Mouse (Mus musculus) MEL (cell line): ENCODE data around the gene Brf1. TPM values are rescaled to one million over a fixed set of nuclear protein-coding genes. Genes with fewer than 3 reads are reported as not detected.

ENCODE experiments used
- DNase-seq: peaks from one replicate; pipeline ENCODE4 v3.0.0; 2011; ENCODE audit warnings: low read depth, low spot score
- H3K27ac ChIP-seq: 2 replicates; pipeline ENCODE4 v1.5.1; 2012; ENCODE audit warnings: low read depth, mild to moderate bottlenecking, control low read depth, low read length, moderate library complexity; ENCODE audit not compliant: control insufficient read depth
- H3K27me3 ChIP-seq, 2 experiments: fragments of 150-350 bp in 1 of 2; sonication (generic) in 1 of 2; 2 replicates each; pipeline ENCODE4 v1.6.1; 2012; ENCODE audit warnings: low read length in 2 of 2, mild to moderate bottlenecking in 2 of 2, improper control_type of control experiment in 1 of 2, moderate library complexity in 1 of 2; ENCODE audit not compliant: insufficient read depth in 2 of 2, control insufficient read depth in 1 of 2
- H3K36me3 ChIP-seq, 2 experiments: 2 replicates each; pipeline ENCODE4 v1.6.1; 2012 to 2014; ENCODE audit warnings: low read length in 2 of 2, improper control_type of control experiment in 1 of 2, inconsistent platforms in 1 of 2, mild to moderate bottlenecking in 1 of 2; ENCODE audit not compliant: insufficient read depth in 2 of 2, control insufficient read depth in 1 of 2
- H3K4me1 ChIP-seq, 2 experiments: fragments of 150-350 bp in 1 of 2; sonication (generic) in 1 of 2; 2 replicates each; pipeline ENCODE4 v1.6.1; 2012; ENCODE audit warnings: low read length in 2 of 2, improper control_type of control experiment in 1 of 2, mild to moderate bottlenecking in 1 of 2; ENCODE audit not compliant: insufficient read depth in 2 of 2, control insufficient read depth in 1 of 2
- H3K4me3 ChIP-seq, 2 experiments: fragments of 150-350 bp in 1 of 2; sonication (generic) in 1 of 2; 2 replicates each; pipeline ENCODE4 v1.5.1; 2012; ENCODE audit warnings: low read depth in 2 of 2, low read length in 2 of 2, mild to moderate bottlenecking in 2 of 2, moderate library complexity in 2 of 2, control low read depth in 1 of 2, improper control_type of control experiment in 1 of 2; ENCODE audit not compliant: control insufficient read depth in 1 of 2, insufficient read depth in 1 of 2
- H3K79me2 ChIP-seq: 2 replicates; pipeline ENCODE4 v1.6.1; 2012; ENCODE audit warnings: mild to moderate bottlenecking, low read length, moderate library complexity; ENCODE audit not compliant: control insufficient read depth, poor library complexity, insufficient read depth
- H3K9ac ChIP-seq: 2 replicates; pipeline ENCODE4 v1.6.1; 2012; ENCODE audit warnings: low read depth, mild to moderate bottlenecking, control low read depth, low read length, moderate library complexity; ENCODE audit not compliant: control insufficient read depth, poor library complexity, severe bottlenecking
- H3K9me3 ChIP-seq: fragments of 150-350 bp; sonication (generic); replicated peaks from 2 replicates; pipeline ENCODE4 v1.6.1; 2012; ENCODE audit warnings: mild to moderate bottlenecking, low read length, improper control_type of control experiment, moderate library complexity; ENCODE audit not compliant: insufficient read depth
- CHD1 ChIP-seq: IDR thresholded peaks from 2 replicates; pipeline ENCODE4 v1.6.1; 2012; ENCODE audit warnings: low read depth, mild to moderate bottlenecking, inconsistent platforms, low read length, improper control_type of control experiment
- CTCF ChIP-seq, 3 experiments: IDR thresholded peaks in 2 of 3; conservative IDR thresholded peaks in 1 of 3; 2 replicates each; pipeline ENCODE4 v1.5.1; 2011 to 2012; ENCODE audit warnings: low read length in 3 of 3, low read depth in 2 of 3, mild to moderate bottlenecking in 2 of 3, improper control_type of control experiment in 1 of 3, inconsistent platforms in 1 of 3, mixed read lengths in 1 of 3, moderate library complexity in 1 of 3; ENCODE audit not compliant: control insufficient read depth in 1 of 3, insufficient read depth in 1 of 3, poor library complexity in 1 of 3, severe bottlenecking in 1 of 3
- E2F4 ChIP-seq: IDR thresholded peaks from 2 replicates; pipeline ENCODE4 v1.6.1; 2011; ENCODE audit warnings: low read depth, low read length, improper control_type of control experiment, borderline replicate concordance
- ELF1 ChIP-seq: IDR thresholded peaks from 2 replicates; pipeline ENCODE4 v1.6.1; 2014; ENCODE audit warnings: low read depth, mild to moderate bottlenecking, inconsistent platforms, low read length, improper control_type of control experiment, moderate library complexity
- EP300 ChIP-seq, 2 experiments: IDR thresholded peaks; 2 replicates each; pipeline ENCODE4 v1.6.1; 2011; ENCODE audit warnings: improper control_type of control experiment in 2 of 2, low read length in 2 of 2, low read depth in 1 of 2, mild to moderate bottlenecking in 1 of 2
- JUND ChIP-seq: IDR thresholded peaks from 2 replicates; pipeline ENCODE4 v1.6.1; 2011; ENCODE audit warnings: low read depth, mild to moderate bottlenecking, improper control_type of control experiment, low read length
- KAT2A ChIP-seq: conservative IDR thresholded peaks from 2 replicates; pipeline ENCODE4 v1.6.1; 2012; ENCODE audit warnings: low read depth, low read length, improper control_type of control experiment, inconsistent platforms
- MAFK ChIP-seq: IDR thresholded peaks from 2 replicates; pipeline ENCODE4 v1.6.1; 2011; ENCODE audit warnings: low read depth, mild to moderate bottlenecking, low read length, improper control_type of control experiment, borderline replicate concordance
- MAX ChIP-seq: IDR thresholded peaks from 2 replicates; pipeline ENCODE4 v1.6.1; 2011; ENCODE audit warnings: low read length, improper control_type of control experiment
- MEF2A ChIP-seq: IDR thresholded peaks from 2 replicates; pipeline ENCODE4 v1.6.1; 2014; ENCODE audit warnings: low read depth, mild to moderate bottlenecking, inconsistent platforms, low read length, improper control_type of control experiment; ENCODE audit not compliant: poor library complexity, insufficient replicate concordance, severe bottlenecking; ENCODE audit errors: extremely low read depth
- MYB ChIP-seq: IDR thresholded peaks from 2 replicates; pipeline ENCODE4 v1.6.1; 2011; ENCODE audit warnings: mild to moderate bottlenecking, low read depth, low read length, improper control_type of control experiment
- MYC ChIP-seq: IDR thresholded peaks from 2 replicates; pipeline ENCODE4 v1.6.1; 2011; ENCODE audit warnings: low read depth, mild to moderate bottlenecking, low read length, improper control_type of control experiment, moderate library complexity
- POLR2AphosphoS2 ChIP-seq: IDR thresholded peaks from 2 replicates; pipeline ENCODE4 v1.6.1; 2011; ENCODE audit warnings: low read length, improper control_type of control experiment
- RAD21 ChIP-seq: IDR thresholded peaks from 2 replicates; pipeline ENCODE4 v1.6.1; 2011; ENCODE audit warnings: mild to moderate bottlenecking, low read depth, low read length, improper control_type of control experiment
- RCOR1 ChIP-seq: IDR thresholded peaks from 2 replicates; pipeline ENCODE4 v1.6.1; 2012; ENCODE audit warnings: low read depth, mild to moderate bottlenecking, inconsistent platforms, low read length, improper control_type of control experiment
- TBP ChIP-seq: IDR thresholded peaks from 2 replicates; pipeline ENCODE4 v1.8.0; 2011; ENCODE audit warnings: low read depth, low read length, improper control_type of control experiment
- TCF12 ChIP-seq: IDR thresholded peaks from 2 replicates; pipeline ENCODE4 v1.6.1; 2014; ENCODE audit warnings: low read depth, mild to moderate bottlenecking, inconsistent platforms, low read length, improper control_type of control experiment, moderate library complexity
- USF2 ChIP-seq, 2 experiments: IDR thresholded peaks; 2 replicates each; pipeline ENCODE4 v1.6.1; 2011 to 2012; ENCODE audit warnings: improper control_type of control experiment in 2 of 2, low read length in 2 of 2, borderline replicate concordance in 1 of 2, inconsistent platforms in 1 of 2, low read depth in 1 of 2, mild to moderate bottlenecking in 1 of 2; ENCODE audit not compliant: insufficient read depth in 1 of 2
- ZC3H11A ChIP-seq: IDR thresholded peaks from 2 replicates; pipeline ENCODE4 v1.6.1; 2012; ENCODE audit warnings: low read depth, mild to moderate bottlenecking, inconsistent platforms, low read length, improper control_type of control experiment
- ZKSCAN1 ChIP-seq: IDR thresholded peaks from 2 replicates; pipeline ENCODE4 v1.6.1; 2012; ENCODE audit warnings: low read depth, mild to moderate bottlenecking, inconsistent platforms, low read length, improper control_type of control experiment, moderate library complexity
- polyA plus RNA-seq, 2 experiments: library from polyadenylated mRNA; stranded (reverse) in 1 of 2; unstranded in 1 of 2; fragments of >175 nt in 1 of 2; fragments of >200 nt in 1 of 2; gene quantifications; 2 replicates each; pipeline versions ENCODE4 v1.2.1 to v1.2.4; 2012; ENCODE audit warnings: low replicate concordance in 2 of 2, low read depth in 1 of 2; ENCODE audit not compliant: insufficient read length in 2 of 2, insufficient read depth in 1 of 2, missing spikeins in 1 of 2
- total RNA-seq: library from RNA; depleted of rRNA; stranded (reverse); fragments of 300-350 nt; gene quantifications from 2 replicates; pipeline ENCODE4 v1.2.3, GENCODE M21; 2012

Brf1 gene
- total and polyA plus RNA-seq, 3 experiments: 105 to 159 TPM; not detected in 1

DNA sequence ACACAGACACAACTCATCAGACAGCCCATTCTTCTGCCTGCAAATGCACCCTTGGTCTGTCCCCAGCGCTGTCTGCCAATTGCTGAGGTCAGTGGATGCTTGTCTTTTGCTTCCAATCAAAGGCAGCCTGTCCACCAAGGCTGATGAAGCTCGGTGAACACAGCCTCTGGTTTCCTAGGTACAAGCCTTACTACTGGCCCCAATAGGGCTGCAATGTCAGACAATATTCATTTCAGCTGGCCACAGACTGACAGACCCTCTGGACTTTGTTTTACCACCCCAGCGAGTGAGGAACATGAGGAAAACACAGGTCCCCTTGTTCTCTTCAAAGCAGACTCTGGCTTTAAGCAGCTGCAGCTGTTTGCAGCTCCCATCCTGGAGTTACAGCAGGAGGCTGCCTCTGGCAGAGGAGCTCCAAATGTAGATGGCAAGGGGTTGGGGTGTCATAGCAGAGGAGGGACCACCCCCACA is 12.6 kb upstream of the Brf1 start:
- H3K36me3 ChIP-seq: peaks cover 0 to 22% of the 10 kb centered on the region in 2 experiments; a peak in 2 of 4 replicates
- peaks cover 27% of the 10 kb centered on the region for H3K79me2 ChIP-seq
- peak; percentile 46 for DNase-seq
- no peaks in the 10 kb centered on the region for H3K27me3 ChIP-seq
- H3K4me3 ChIP-seq: peak overlapping the region in 1 of 2 experiments; percentile 63; a peak in 1 of 4 replicates
- TF ChIP-seq EP300 (IDR thresholded peaks at IDR 0.05; ENCODE audit: low read depth in 1 of 2, low read length in 2 of 2): no peak
- TF ChIP-seq ZKSCAN1: no peak
- TF ChIP-seq TBP: no peak
- no peak for TF ChIP-seq CHD1
- TF ChIP-seq USF2 (IDR thresholded peaks at IDR 0.05; ENCODE audit: borderline replicate concordance in 1 of 2, insufficient read depth in 1 of 2, low read depth in 1 of 2, low read length in 2 of 2): no peak
- no peak for TF ChIP-seq KAT2A
- TF ChIP-seq MEF2A: no peak
- TF ChIP-seq POLR2AphosphoS2: no peak
- TF ChIP-seq E2F4: no peak
- no peak for TF ChIP-seq MYB
- TF ChIP-seq MYC: no peak
- TF ChIP-seq MAFK: no peak
- TF ChIP-seq ZC3H11A: no peak
- TF ChIP-seq CTCF (IDR thresholded peaks at IDR 0.05 in 2 of 3, conservative IDR thresholded peaks at IDR 0.05 in 1 of 3; ENCODE audit: control insufficient read depth in 1 of 3, insufficient read depth in 1 of 3, low read depth in 2 of 3, low read length in 3 of 3, poor library complexity in 1 of 3, severe bottlenecking in 1 of 3): no peak
- no peak for TF ChIP-seq MAX
- TF ChIP-seq RAD21: no peak
- TF ChIP-seq JUND: no peak
- TF ChIP-seq ELF1: no peak
- no peaks in the 10 kb centered on the region for H3K9me3 ChIP-seq
- peak overlapping the region; percentile 64 for H3K9ac ChIP-seq
- H3K27ac ChIP-seq: no peak overlapping the region
- peaks cover 16 to 41% of the 10 kb centered on the region in 2 experiments for H3K4me1 ChIP-seq

- Histone ChIP-seq H3K9ac (no peak overlapping the region), H3K27me3 (no peaks in the 10 kb centered on the region), H3K79me2 (peaks cover 23% of the 10 kb centered on the region), H3K9me3 (no peaks in the 10 kb centered on the region), H3K36me3 (peaks cover 0 to 22% of the 10 kb centered on the region in 2 experiments; a peak in 2 of 4 replicates), H3K27ac (no peak overlapping the region), H3K4me3 (no peak overlapping the region), H3K4me1 (peaks cover 16 to 40% of the 10 kb centered on the region in 2 experiments)
- TF ChIP-seq MYC (peak; percentile 59; the same call in 1 of the 2 replicates), EP300 (IDR thresholded peaks at IDR 0.05; ENCODE audit: low read depth in 1 of 2, low read length in 2 of 2) (no peak), MEF2A (no peak), POLR2AphosphoS2 (no peak), TCF12 (no peak), RCOR1 (no peak), ZC3H11A (no peak), CHD1 (no peak), E2F4 (no peak), ELF1 (peak; percentile 46; the same call in 1 of the 2 replicates)
- DNase-seq: peak; percentile 55
Measured at GRCm38 (mm10) chr12:113012443-113012842, 11.9 kb upstream of the Brf1 start.
